Mouse (Mus musculus) CD8-positive naive resting alpha-beta T cell, adult 2 months (primary cell): ENCODE data around the gene P2rx5.
A peak's percentile ranks its signal among the peaks of the same experiment; 100 is the strongest.

ENCODE experiments used
- DNase-seq, 2 experiments: peaks; one replicate each; pipeline ENCODE4 v3.0.0; 2022; ENCODE audit warnings: low read depth in 2 of 2, low spot score in 2 of 2

The P2rx5 gene

DNA sequence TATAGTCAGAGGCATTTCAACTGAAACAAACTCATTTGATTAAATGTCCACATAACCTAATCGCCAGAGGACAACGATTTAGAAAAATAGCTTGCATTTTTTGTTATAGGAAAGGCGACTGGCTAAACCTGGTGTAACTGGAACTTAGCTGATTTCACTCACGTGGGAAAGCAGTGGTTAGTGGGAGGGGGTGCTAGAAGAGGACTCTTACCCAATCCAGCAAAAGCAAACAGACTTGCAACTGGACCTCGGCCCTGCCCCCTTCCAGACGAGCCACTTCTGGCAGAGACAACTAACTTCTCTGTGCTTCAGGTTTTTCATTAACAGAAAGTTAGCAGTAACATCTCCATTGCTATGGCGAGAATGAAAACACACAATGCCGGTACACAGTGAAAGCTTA is 15.4 kb downstream of the P2rx5 start:
- DNase-seq: no peak

DNA sequence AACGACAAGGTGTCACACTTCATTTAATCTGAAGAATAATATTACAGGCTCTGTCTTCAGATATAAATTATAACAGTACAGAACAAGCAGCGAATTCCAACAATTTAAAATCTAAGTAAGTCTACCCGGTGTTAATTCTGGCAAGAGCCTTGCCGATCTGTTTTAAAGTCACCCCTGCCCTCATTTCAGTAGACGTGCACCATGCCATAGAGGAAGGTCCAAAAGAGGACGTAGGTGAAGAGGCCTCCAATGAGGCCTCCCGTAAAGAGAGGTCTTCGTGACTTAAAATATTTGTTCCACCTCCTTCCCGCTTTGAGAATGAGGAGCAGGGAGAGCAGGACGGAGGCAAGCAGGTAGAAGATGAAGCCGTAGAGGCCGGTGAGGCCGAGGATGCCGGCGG is 16.0 kb downstream of the P2rx5 start:
- no peak for DNase-seq

- DNase-seq: peak; percentile 94 to 95
Observed at GRCm38 (mm10) chr11:73176608-73177508, 16.6 kb downstream of the P2rx5 start, which contains the start of the genes Emc6 and Tax1bp3. Gene Emc6, minus strand, starts transcription at chr11:73177037. Gene Tax1bp3, plus strand, starts transcription at chr11:73177083.

GRCm38 (mm10) chr11:73177509-73177875 is 17.3 kb downstream of the P2rx5 start:
- no peak for DNase-seq

DNA sequence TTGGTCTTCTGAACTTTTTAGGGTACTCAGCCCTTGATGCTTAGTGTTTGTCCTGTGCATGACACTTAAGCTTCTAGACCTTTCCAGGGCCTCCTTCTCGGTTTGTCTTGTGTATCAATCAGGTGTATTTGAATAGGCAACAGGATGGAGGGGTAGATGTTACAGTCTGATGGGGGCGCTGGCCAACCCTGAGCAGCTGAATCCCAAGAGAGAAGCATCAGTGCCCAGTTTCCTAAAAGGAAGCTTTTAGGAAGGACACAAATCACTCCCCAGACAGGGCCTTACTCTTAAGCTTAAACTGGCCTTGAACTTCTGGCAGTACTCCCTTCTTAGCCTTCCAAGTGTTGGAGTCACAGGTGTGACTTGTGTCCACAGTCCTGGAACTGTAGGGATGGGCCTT is 17.7 kb downstream of the P2rx5 start:
- no peak for DNase-seq

DNA sequence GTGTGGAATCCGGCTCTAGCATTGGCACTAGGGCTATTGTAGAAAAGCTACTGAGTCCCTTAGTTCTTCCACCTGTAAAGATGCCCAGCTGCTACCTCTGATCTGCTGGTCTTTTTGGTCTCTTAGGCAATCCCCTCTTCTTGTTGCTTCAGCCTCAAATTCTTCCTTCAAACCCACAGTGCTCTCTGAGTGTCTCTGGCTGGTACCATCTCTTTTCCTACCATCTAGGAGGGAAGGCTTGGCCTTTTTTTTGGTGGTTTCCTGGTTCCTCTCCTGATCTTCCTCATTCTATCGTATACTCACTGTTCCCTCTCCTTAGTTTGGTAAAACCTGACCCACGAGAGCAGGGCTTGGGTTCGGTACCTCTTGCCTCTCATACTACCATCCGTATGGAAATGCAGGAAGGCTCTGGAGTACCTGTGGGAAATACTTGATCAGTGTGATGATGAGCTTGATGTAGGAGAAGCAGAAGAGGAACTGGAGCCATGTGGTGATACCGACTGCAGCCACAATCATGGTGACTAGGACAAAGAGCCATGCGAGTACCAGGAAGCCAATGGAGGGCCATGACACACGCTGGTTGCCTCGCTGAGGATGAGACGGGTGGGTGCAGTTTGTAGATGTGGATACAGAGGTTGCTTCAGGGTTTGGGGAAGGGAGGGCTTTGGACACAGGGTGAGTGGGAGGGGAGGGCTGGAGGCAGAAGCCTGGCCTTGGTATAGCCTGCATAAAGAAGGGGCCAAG is 25.8 kb downstream of the P2rx5 start:
- DNase-seq: no peak

DNA sequence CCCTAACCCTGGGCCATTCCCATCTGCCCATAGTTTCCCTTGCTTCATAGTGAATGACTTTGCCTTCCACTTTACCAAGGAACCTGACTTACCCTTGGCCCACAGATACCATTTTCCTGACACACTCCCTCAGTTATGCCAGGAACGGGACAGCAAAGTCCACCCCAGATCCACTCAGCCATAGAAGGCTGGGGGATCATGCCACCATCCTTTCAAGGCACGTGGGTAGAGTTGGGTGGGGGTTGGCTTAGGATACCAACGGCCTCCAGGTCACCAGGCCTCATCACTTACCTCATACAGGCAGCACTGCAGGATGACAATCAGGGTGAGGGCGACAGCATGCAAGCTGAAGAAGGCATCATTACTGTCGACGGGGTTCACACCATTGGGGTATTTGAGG is 27.0 kb downstream of the P2rx5 start:
- no peak for DNase-seq

GRCm38 (mm10) chr11:73193047-73193446 is 32.8 kb downstream of the P2rx5 start:
- DNase-seq: no peak

- DNase-seq: no peak
Observed at GRCm38 (mm10) chr11:73194444-73194843, 34.2 kb downstream of the P2rx5 start.

- no peak for DNase-seq
Observed at GRCm38 (mm10) chr11:73198190-73198589, 38.0 kb downstream of the P2rx5 start.

- DNase-seq: peak in 1 of 2 experiments; percentile 73
Observed at GRCm38 (mm10) chr11:73198603-73199229, 38.5 kb downstream of the P2rx5 start, which contains the start of gene Ctns. Gene Ctns, minus strand, starts transcription at chr11:73199042.

GRCm38 (mm10) chr11:73199230-73199712 is 39.0 kb downstream of the P2rx5 start, which contains the start of gene Shpk:
Gene Shpk, plus strand, starts transcription at chr11:73199460.
- DNase-seq: peak; percentile 88 to 95

- DNase-seq: peak; percentile 41 to 44
Observed at GRCm38 (mm10) chr11:73199879-73200278, 39.7 kb downstream of the P2rx5 start.

DNA sequence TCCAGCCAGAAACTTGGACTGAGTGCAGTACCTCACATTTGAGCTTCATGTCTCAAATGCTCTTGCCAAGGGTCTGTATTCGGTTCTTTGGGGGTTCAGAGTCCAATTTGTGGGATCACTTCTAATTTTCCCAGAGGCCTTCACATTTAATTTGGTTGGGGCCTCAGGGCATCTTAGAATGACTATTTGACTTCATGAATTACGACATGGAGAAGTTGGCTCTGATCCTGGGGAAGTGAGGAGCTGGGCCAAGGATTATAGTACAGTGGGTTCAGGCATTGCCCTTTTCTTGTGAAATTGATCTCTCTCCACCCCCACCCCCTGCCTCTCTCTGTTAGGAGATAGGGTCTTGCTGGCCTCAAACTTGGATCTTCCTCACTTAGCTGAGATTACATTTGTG is 40.8 kb downstream of the P2rx5 start:
- DNase-seq: no peak

GRCm38 (mm10) chr11:73201597-73201996 is 41.4 kb downstream of the P2rx5 start:
- no peak for DNase-seq

- no peak for DNase-seq
Observed at GRCm38 (mm10) chr11:73203895-73204294, 43.7 kb downstream of the P2rx5 start.

DNA sequence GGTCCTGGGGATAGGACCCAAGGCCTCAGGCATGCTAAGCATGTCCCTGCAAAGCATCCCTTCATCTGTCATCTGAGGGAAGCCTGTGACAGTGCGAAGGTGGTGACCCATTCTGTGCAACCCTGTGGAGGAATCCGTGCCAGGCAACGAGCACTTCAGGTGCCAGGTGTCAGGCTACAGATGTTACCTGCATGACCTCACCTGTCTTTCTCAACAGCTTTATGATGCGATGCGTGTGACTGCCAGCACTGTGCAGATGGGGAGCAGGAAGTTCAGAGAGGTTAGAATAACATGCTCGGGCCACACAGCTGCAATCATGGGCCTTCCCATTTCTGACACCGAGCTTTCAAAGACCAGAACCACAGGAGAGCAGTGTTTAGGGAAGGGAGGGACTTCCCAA is 45.0 kb downstream of the P2rx5 start:
- no peak for DNase-seq

DNA sequence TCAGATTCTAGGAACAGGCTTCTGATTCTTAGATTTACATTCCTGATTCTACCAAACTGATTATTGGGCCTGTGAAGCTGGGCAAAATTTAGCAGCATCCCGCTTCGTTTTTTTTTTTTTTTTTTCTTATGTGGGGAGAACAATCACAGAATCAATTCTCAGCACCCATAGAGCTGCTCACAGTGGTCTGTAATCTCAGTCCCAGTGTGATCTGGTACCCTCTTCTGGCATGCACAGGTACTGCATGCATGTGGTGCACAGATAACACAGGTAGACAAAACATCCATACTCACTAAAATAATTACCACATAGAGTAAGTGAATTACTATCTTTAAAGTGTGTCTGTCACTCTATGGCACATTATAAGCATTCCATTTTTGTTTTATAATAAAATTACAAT is 47.4 kb downstream of the P2rx5 start:
- DNase-seq: no peak

GRCm38 (mm10) chr11:73213956-73214355 is 53.7 kb downstream of the P2rx5 start:
- DNase-seq: no peak

- DNase-seq: no peak
Observed at GRCm38 (mm10) chr11:73219671-73220070, 59.5 kb downstream of the P2rx5 start.

DNA sequence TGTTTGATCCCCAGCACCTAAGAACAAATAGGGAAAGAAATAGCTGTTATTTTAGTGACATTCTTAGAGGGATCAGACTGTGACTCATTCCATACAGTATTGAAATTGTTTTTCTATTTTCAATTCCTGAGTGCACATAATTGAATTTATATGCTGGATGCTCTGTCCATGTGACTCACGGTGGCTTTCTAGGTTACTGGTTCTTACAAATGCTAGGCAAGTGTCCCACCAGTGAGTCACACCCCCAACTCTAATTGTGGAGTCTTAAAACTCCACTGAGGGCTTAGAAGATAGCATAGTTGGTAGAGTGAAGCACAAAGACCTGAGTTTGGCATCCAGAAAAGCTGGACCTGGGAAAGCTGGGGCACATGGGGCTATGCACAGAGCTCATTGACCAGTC is 60.4 kb downstream of the P2rx5 start:
- no peak for DNase-seq
